Mouse (Mus musculus): ENCODE measurements around the gene Sept11. TPM values are rescaled to one million over a fixed set of nuclear protein-coding genes. Genes with fewer than 3 reads are reported as not detected.

The Sept11 gene
- 44.5 and 60.0 TPM in 2 replicates for total RNA-seq (2014; fragmentation: Nextera tagmentation)
- total RNA-seq (2017): 37.3 and 38.7 TPM in 2 replicates

DNA sequence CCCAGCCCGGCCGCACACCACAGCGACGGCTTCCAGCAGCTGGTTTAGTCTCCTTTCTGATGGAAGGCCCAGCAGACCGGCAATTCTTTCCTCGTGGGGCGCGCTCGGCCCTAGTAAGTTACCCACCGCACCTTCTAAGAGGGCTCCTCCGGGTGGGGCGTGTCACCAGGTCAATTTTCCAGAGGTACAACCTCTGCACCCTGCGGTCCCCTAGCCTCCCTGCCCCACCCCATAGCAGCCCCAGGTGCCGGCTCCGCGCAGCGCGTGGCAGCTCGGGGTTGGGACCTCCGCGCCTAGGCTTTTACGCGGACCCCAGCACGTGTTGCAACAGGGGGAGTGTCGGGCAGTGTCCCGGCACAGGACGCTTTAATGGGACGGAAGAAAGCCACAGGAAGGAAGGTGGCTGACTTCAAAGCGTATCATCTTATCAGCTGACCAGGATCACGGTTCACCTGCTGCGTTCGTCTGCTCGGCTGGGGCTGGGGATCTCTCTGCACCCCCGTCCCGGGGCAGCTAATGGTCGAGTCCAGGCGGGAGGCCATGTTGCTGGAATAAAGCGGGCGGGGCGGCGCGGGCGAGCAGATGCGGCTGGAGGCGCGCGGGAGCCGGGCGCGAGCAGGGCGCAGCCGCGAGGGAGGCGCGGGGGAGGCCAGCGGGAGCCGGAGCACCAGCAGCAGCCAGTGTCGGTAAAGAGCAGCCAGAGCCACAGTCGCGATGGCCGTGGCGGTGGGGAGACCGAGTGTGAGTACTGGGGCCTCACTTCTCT is at the start of gene Sept11:
Sept11 (plus strand) TSS at position 581 of the 766 bp plus-strand sequence.
- peak; percentile 92 for ATAC-seq (replicated peaks; ENCODE audit: low FRiP score, low TSS enrichment, poor library complexity, severe bottlenecking)

DNA sequence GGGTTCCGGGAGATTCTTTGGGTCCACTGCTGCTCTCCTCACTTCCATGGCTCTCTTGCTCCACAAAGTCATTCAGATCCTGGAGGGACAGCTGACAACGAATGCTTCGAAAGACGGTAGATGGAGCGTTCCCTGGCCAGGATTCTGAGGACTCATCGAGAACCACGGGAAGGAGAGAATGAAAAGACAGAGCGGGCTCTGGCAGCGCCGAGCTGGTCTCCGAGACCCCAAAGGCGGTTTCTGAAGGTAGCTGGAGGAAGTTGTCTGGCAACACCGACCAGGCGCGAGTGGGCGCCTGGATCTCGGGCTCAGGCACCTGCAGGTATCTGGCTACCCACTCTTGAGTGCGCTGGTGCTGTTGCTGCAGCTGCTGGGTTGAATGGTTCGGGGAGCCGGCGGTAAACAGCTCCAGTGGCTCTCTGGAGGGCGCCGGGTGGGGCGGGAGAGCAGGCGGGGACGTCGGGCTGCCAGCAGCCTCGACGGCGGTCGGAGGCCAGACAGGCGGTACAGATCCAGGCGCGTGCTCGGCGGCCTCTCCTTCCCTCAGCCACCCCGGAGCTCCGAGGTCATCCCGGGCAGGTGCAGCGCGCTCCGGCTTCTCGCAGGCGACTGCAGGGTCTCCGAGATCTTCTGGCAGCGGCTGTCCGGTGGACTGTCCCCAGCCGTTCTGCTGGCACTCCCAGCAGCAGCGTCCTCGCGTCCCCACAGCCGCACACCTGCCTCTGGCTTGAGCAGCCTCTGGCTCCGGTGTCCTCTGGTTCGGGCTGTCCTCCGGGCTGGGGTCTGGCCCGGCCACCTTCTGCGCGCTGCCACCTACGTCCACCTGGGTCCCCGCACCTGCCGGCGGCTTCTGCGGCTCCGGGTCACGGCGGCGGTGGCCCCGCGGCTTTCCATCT is 49.3 kb upstream of the Sept11 start:
- ATAC-seq (replicated peaks; ENCODE audit: low FRiP score, low TSS enrichment, poor library complexity, severe bottlenecking): no peak

DNA sequence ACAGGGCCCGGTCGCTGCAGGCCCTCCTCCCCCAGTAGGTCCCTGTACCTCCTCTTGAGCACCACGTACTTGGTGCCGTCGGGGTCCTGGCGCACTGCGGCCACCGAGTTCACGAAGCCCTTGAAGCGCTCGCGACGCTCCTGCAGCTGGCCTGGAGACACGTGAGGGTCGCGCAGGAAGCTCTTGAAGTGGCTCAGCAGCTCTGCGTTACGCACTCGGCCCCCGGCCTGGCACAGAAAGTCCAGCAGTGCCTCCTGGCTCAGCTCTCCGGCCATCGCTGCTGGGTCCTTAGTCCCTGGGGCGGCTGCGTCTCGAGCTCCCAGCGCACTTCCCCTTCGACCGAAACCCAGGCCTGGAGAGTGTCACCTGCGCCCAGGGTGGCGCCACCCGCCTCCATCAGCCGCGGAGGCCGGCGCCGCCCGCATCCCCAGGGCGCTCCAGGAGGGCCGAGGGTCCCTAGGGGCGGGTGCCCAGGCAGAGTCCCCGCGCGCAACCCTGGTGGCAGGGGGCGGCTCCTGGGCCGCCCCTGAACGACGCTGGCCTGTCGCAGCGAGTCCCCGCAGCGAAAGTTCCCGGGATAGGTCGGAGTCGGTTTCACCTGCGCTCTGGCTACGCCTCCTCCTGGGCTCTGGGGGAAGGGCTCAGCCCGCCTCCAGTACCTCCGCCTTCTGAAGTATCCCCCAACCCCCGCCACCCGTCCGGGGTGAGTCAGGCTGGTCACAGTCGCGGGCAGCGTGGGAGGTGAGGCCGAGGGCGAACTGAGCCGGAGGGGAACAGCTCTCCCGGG is 48.5 kb upstream of the Sept11 start, which contains the start of gene Sowahb:
Sowahb (minus strand) TSS at position 439 of the 787 bp plus-strand sequence.
- 0 out of 2 replicates have a peak, but pooled peaks have one; percentile 20 for ATAC-seq (replicated peaks; ENCODE audit: low FRiP score, low TSS enrichment, poor library complexity, severe bottlenecking)

DNA sequence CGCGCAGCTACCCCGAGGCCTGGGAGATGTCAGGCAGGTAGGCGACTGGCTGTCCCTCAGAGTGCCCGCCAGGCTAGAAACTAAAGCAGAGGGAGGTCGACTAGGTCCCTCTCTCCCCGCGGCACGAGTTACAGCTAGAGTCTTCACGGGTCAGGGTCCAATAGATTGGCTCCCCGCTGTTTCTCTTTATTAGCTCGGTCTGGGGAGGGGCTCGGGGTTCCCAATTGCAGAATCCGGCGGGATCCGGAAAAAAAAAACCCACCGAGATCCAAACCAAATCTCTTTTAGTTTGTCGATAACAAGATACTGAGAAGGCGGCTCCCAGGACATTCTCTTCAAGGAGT is 47.9 kb upstream of the Sept11 start:
- 0 out of 2 replicates have a peak, but pooled peaks have one; percentile 24 for ATAC-seq (replicated peaks; ENCODE audit: low FRiP score, low TSS enrichment, poor library complexity, severe bottlenecking)

DNA sequence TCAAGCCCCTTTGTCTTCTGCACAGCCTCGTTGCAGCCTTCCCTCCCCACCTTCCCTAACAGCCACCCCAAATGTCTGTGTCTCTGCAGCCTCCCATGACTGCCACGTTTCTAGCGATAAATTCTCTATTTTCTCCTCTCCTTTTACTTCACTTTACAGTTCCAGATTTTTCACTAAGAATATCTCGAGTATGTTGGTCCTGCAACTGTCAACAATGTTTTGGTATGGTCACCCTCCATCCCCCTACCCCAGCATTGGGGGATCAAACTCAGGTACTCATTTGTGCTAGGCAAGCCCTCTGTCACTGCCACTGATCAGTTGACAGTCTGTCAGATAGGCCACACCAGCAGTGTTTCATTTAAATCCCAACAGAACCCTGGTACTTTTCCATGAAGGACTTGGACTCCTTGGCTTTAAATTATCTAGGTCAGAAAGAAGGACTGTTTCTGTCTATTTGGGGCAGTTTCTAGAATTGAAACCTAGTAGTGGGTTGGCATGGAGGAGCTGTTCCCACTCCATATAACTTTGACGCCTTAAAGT is 46.9 kb upstream of the Sept11 start:
- ATAC-seq (replicated peaks; ENCODE audit: low FRiP score, low TSS enrichment, poor library complexity, severe bottlenecking): no peak

DNA sequence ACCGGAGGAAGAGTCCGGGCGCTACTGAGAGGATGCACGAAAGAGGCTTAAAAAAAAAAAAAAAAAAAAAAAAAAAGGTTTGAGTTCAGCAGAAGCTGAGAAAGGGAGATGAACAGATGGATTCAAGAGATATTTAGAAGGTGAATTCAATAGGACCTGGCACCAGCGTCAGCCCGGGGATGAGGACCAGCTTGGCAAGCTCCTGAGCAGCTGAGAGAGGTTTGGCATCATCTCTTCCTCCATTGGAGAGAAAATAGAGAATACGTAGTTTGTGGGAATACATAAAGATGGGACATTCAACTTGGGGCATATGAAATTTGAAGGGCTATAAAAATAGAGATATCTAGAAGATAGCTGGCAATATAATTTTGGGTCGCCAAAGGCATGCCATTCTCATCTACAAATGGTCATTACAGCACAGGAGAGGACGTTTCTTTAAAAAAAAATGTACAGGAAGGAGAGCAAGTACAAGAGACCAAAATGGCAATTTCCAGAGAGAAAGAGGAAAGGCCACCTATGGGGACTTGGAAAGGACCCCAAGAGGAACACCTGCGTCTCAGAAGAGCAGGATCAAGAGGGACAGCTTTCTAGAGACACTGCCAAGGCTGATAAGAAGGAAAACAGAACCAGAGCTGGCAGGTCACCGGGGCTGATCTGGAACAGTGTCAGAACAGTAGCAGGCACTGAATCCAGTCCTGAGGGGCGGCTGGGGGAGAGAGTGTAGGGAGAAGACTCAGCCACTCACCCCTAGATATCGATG is 44.6 kb upstream of the Sept11 start:
- no peak for ATAC-seq (replicated peaks; ENCODE audit: low FRiP score, low TSS enrichment, poor library complexity, severe bottlenecking)

DNA sequence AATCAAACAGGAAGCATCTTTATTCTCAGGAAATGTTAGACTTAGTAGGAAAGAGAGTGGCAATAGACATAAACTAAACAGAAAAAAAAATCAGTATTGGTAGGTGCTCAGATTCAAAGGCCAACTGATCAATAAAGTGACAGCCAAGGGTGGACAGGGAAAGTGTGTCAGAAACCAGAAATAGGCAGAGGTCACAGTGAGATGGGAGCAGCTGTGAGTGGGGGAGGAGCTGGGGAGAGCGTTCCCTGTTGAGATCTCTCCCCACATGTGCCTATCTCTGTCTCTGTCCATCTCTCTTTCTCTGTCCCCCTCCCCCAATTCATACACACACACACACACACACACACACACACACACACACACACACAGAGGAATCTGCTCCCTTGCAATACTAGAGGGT is 43.3 kb upstream of the Sept11 start:
- ATAC-seq (replicated peaks; ENCODE audit: low FRiP score, low TSS enrichment, poor library complexity, severe bottlenecking): no peak

DNA sequence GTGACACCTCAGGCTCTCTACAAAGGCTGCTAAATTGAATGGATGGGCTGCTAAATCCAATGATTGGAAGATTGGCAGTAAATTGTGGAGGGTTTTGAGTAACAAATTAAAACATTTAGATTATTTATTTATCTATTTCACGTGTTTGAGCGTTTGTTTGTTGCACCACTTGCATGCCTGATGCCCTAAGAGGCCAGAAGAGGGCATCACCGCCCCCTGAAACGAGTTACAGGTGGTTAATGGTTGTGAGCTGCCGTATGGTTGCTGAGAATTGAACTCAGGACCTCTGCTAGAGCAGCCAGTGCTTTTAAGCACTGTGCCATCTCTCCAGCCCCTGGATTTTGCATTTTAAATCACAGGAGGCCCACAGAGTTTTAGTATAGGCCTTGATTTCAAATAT is 42.2 kb upstream of the Sept11 start:
- no peak for ATAC-seq (replicated peaks; ENCODE audit: low FRiP score, low TSS enrichment, poor library complexity, severe bottlenecking)

DNA sequence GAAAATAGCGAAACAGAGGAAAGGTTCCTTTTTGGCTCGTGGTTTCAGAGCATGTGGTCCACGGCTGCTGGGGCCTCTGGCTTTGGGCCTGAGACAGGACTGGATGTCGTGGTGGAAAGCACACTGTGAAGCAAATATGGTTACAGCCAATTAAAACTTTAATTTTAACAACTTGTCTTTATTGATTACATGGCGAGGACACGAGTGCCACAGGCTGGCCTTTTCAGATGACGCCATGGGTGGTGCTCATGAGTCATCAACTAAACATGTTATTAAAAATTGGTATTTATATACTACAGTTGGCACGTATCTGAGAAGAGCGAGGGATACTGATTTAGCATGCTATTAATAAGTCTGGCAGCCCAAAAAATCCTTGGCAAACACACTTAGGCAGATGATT is 41.3 kb upstream of the Sept11 start:
- no peak for ATAC-seq (replicated peaks; ENCODE audit: low FRiP score, low TSS enrichment, poor library complexity, severe bottlenecking)

DNA sequence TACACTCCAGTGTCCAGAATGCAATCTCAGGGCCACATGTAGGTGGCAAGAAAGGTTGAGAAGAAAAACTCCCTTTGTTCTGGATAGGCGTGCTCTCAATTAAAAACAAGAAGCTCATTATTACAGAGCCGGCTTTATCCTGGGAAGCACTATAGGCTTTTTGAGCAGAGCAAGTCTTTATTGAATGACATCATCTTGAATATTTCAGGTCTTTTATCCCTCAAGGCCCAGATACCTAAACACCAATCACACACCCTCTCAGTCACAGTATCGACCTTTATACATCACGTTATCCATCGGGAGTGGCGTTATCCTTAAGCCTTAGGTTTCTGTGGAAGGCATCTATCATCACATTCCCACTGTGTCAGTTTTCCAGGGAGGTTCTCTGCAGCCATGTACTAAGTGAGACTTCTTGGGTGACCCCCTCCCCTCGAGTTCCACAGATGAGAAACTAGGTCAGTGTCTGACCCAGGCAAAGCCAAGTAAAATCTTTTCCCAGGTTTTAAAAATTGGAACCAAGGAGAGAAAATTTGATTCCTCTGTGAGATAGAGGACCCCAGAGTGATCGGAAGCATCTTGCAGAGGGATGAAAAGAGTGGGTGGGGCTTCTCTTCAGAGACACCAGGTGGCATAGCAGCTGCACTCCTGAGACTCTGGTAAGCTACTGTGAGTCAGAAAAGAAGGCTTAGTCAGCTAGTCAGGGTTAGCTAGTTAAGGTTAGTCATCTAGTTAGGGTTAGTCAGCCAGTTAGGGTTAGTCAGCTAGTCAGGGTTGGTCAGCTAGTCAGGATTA is 39.4 kb upstream of the Sept11 start:
- ATAC-seq (replicated peaks; ENCODE audit: low FRiP score, low TSS enrichment, poor library complexity, severe bottlenecking): no peak

DNA sequence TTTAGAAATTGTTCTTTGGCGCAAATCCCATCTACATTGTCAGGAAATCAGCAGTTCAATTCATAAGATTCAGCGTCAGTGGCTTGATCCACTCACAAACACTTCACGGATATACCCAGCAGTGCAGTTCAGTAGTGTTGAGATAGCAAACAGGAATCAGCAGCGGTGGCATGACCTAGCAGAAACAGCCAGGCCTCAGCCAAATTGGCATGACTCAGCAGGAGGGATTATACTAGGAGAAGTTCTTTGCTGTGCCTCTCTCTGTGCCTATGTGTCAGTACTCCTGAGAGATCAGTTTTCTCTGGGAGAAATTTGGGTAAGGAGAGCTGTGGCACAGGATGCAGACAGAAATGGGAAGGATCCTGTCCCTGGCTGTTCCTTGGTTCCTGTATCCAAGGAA is 32.4 kb upstream of the Sept11 start:
- ATAC-seq (replicated peaks; ENCODE audit: low FRiP score, low TSS enrichment, poor library complexity, severe bottlenecking): 0 out of 2 replicates have a peak, but pooled peaks have one; percentile 30

DNA sequence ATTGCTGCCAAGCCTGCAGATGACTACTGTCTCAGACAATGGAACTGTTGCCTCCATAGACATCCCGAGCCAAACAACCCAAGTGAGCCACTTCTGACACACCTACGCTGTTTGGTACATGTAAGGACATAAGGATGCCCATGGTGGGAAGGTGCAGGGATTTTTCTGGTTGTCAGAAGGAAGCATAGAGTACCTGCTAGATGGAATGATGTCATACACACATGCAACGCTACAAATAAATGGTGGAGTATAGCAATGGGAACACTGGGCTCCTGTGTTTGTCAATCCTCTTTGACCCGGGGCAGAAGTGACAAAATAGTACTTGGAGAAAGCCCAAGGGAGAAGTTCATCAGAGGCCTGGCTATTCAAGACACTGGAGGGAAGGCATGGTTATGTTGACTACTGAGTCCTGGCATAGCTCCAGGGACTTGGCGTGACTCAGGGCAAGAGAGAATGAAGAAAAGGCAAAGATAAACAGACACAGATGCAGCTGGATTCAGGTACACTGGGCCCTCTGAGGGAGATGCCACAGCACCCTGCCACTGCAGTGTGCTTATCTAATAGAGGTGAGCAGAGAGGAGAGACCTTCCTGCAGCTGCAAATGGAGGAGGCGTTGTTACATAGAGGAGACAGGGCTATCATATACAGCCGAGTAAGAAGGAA is 15.4 kb upstream of the Sept11 start:
- peak; percentile 90 for ATAC-seq (replicated peaks; ENCODE audit: low FRiP score, low TSS enrichment, poor library complexity, severe bottlenecking)

DNA sequence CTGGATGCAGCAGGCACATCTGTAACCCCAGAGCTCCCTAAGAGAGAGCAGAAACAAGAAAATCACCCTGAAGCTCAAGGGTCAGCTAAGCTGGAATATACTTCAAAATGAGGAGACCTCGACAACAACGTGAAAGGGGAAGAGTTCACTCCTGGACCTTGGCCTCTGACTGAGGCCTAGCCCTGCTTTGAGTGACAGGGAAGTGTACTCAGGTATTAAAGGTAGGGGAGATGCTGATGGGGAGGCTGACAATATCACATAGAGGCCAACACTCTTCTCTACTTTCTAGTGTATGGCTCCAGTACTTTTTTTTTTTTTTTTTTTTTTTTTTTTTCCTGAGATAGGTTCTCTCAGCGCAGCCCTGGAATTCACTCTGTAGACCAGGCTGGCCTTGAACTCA is 13.6 kb upstream of the Sept11 start:
- no peak for ATAC-seq (replicated peaks; ENCODE audit: low FRiP score, low TSS enrichment, poor library complexity, severe bottlenecking)

DNA sequence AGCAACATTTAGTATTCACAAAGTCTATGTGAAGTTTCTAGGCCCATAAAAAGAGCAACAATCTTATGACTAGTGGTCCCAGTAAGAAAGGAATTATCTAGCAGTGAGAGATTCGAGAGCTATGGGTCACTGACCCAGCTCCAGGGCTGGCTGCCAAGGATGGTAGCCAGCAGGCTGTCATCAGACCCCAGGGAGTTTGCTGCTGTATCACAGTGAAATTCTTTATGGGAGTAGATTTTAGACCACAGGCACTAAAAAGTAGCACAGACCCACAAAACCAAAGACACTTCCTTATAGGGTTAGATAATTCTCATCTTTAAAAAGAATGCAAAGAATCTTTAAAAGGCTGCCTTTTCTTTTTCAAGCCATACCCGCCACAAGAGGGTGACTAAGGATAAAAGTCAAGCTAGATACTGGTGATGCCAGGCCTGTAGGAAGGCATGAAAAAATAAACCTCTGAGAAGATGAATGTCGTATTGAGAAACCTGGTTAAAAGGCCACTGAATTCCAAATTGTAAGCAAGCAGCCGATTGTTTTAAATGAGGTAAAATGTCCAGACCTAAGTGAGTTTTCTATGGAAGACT is 8.1 kb upstream of the Sept11 start:
- no peak for ATAC-seq (replicated peaks; ENCODE audit: low FRiP score, low TSS enrichment, poor library complexity, severe bottlenecking)

DNA sequence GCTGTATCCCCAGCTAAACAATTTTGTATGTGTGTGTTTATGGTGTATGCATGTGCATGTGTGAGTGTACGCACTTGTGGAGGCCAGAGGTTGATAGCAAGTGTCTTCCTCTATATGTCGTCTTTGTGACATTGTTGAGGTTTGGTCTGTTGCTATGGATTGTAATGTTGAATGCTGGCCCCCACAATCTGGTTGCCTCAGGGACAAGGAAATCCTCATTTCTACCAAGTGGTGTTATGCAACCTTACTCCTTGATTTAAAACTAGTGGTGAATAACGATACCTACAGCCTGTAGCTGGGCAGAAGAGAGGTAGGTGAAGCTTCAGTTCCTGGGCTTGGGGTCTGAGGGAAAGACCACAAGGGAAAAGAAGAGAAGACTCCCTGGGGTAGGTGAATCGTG is 7.3 kb upstream of the Sept11 start:
- ATAC-seq (replicated peaks; ENCODE audit: low FRiP score, low TSS enrichment, poor library complexity, severe bottlenecking): no peak

DNA sequence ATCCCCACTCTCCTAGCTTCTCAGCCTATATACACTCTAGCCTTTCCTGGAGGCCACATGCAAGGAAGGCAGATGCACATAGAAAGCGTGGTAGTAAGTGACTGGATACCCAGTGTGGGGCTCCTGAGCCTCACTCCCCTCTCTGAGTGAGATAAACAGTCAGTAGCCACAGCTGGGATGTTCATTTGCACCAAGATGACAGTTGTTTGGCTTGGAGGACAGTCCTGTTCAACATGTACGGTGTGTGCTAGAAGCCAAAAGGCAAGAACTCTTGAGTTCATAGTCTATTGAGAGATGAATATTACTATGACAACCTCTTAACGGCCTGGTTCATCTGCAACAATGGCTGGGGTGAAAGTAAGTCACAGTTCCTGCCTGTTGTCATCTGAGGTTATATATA is 2.0 kb upstream of the Sept11 start:
- ATAC-seq (replicated peaks; ENCODE audit: low FRiP score, low TSS enrichment, poor library complexity, severe bottlenecking): no peak

DNA sequence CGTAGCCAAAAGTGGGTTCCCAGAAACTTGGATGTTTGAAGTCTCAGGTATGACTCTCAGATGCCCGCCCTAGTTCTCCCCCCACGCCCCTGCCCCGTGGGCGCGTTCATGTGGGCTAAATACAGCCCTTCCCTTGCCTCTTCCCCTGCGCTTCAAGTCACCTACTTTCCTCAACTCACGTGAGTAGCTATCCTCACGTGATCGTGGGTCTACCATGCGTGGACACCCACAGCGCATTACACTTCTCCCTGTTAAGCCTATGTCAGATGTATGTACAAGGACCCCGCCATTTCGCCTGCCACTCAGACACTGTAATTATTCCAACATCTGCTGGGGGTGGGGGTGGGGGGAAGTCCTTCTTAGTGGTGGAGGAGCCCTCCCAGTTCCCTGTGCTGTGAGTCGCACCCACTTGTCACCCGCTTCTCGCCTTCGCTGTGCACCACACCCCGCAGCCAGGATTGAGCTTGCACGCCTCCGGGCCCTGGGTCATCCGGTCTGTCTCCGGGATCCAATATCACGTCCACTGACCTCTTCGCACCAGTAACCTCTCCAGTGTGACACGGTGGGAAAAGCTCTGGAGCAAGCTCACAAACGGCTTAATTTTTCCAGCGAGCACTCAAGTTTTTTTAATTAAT is 973 bp upstream of the Sept11 start:
- peak; percentile 39; the same call in 1 of the 2 replicates for ATAC-seq (replicated peaks; ENCODE audit: low FRiP score, low TSS enrichment, poor library complexity, severe bottlenecking)
